Mouse (Mus musculus) thymus, postnatal 14 days (tissue): ENCODE results near the gene Msgn1.

Source experiments
- DNase-seq: peaks from one replicate; pipeline ENCODE4 v3.0.0; 2021

The Msgn1 gene

DNA sequence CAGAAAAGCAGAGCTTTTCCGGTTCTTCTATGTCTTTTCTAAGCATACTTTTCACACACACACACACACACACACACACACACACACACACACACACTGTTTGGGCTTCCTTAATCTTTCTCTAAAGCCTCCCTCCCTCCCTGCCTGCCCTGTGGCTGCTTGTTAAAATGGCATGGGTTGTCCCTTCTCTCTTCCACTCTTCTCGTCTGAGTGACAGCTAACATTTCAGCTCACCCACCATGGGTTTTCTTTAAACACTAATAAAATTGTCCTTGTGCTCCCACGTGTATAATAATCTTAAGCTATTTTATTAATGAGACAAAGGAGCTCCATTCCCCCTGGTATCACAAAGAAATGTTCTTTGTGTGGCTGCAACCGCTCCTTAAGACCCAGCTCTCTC lies 10.7 kb downstream of the Msgn1 start:
- no peak for DNase-seq

DNA sequence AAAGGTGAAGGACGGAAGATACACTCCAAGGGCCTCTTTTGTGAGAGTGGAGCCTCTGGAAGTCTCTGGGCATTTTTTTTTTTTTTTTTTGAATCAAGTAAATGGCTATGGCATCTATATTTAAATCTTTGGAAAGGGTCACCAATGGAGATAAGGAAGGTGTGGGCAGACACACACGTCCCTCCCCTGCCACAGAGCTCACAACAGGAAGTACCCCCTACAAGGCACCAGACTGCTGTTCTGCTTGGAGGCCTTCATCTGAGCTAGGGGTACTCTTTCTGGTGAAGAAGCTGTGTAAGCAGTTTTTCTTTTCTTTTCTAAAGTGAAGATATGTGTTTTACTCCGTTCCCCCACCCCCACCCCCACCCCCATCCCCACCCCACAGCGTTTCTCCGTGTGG lies 11.9 kb downstream of the Msgn1 start:
- DNase-seq, result no peak

DNA sequence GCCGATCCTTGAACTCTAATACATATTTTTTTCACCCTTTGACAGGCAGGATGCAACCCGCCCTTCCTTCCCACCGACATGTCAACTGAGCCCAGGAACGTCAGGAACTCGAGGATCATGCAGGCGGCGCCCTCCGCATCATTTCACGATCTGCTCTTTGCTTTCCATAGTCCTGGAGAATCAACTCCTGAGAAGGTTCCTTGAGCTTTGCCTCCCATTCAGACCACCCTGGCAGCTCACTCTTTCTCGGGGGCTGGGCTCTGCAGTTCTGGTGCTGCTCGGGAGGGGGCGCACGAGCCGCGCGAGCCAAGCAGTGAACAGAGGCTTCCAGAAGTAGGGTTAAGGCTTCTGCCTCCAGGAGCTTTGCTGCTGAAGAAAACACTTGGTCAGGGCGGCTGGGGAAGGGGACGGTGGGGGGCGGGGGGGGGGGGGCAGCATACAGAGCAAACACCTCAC lies 12.6 kb downstream of the Msgn1 start:
- peak; percentile 85 for DNase-seq

DNA sequence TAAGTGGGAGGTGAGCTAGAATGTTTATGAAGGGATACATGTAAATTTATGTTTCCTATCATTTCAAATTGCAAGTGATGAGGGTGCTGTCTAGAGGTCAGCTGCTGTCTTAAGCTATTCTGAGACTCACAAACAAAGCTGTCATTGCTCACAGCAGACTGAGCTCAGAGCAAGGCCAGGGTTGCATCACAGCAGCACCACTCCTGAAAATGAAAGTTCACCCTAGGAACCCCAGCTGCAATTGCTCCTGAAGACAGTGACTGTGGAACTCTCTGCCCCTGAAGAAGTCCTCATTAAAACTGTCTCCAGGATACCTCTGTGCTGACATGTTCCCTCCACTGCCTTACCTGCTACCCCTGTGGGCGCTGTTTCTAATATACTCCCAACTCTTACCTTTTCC lies 13.7 kb downstream of the Msgn1 start:
- no peak for DNase-seq

DNA sequence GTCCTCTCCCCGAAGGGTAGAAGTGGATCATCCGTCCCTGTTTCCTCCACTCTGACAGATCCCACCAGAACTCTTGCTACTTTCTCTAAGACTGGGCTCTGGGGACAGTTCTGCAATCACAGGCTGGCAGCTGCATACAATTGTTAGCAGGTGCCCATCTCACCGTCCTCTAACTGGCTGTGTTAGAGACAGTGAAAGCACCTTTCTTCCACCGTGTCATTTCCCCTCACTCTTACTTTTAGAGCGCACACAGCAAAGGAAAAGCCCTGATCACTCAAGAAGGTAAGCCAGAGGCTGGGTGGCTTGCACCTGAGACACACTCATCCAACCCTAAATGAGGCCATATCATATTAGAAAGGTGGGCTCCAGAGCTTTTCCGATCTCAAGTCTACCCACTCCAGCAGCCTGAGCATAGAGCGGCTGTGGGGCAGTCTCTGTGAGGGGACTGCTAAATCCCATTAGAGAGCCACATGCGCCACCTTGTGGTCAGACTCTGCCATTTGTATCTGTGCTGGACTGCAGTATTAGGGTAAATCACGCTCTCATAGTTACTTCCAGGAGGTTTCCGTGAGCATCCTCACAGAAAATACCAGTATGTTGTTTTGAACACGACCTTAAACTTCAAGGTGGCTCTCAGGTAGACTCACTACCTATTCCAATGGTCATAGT lies 30.2 kb downstream of the Msgn1 start:
- DNase-seq, result peak; percentile 83

- DNase-seq, result no peak
These were observed 31.1 kb downstream of the Msgn1 start for GRCm38 (mm10) chr12:11177408-11178394.

DNA sequence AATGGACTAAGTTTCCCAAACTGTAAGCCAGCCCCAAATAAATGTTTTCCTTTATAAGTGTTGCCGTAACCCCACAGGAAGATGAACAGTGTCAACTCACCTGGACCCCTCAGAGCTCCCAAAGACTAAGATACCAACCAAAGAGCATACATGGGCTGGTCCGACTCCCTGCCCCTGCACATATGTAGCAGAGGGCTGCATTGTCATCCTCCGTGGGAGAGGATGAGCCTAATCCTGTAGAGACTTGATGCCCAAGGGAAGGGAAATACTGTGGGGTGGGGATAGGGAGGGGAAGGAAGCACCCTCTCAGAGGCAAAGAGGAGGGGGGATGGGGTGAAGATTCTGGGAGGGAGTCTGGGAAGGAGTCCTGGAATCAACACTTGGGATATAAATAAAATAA lies 50.1 kb downstream of the Msgn1 start:
- DNase-seq, result no peak
